Comparison of ENCODE assay signal across 21 mouse cellular contexts in the genomic region with DNA sequence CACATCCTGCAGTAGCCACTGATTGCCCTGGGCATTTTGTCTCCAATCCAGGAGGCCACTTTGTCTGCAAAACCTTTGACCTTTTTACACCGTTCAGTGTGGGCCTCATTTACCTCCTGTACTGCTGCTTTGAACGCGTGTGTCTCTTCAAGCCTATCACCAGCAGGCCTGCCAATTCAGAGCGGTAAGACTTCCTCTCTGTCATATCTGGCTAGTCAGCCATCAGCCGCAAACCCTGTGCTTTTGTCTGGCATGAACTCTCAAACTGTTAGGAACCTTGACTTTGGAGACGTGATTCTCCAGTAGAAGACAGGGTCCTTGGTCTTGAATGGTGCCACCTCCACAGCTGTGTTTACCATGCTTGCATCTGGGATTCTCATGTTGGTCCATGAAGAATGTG.
"Had no signal": no experiment of that assay in that cellular context is flagged by ENCODE, and none has a peak within 500 bp of the region (broad histone marks: within the 10 kb centered on the region; RNA-seq: fewer than 3 reads in every experiment).

No protein-coding gene starts in this region.

- H3K9me3 ChIP-seq: heart, embryonic 13.5 days; heart, embryonic 15.5 days; hindbrain, embryonic 13.5 days; hindbrain, embryonic 15.5 days; limb, embryonic 10.5 days; limb, embryonic 12.5 days; liver, embryonic 12.5 days; liver, embryonic 15.5 days had no signal

- DNase-seq: gastrocnemius, postnatal 14 days; gastrocnemius, postnatal 36 days; heart, adult 11 months; heart, adult 2 months; heart, postnatal 14 days; heart, postnatal 36 days; kidney, adult 18-20 months; kidney, postnatal 10 days; kidney, postnatal 36 days; layer of hippocampus, adult 9-11 months had no signal

- H3K4me1 ChIP-seq: hindbrain, embryonic 13.5 days; hindbrain, embryonic 15.5 days; limb, embryonic 10.5 days; limb, embryonic 12.5 days had no signal

- H3K9ac ChIP-seq: heart, embryonic 13.5 days; heart, embryonic 15.5 days; hindbrain, embryonic 13.5 days; hindbrain, embryonic 15.5 days; limb, embryonic 12.5 days; liver, embryonic 12.5 days; liver, embryonic 15.5 days had no signal

- H3K4me3 ChIP-seq: heart, adult 2 months; heart, embryonic 13.5 days; heart, embryonic 15.5 days; hindbrain, embryonic 13.5 days; hindbrain, embryonic 15.5 days; left cerebral cortex, adult 2 months; limb, embryonic 10.5 days; limb, embryonic 12.5 days; liver, embryonic 12.5 days; liver, embryonic 15.5 days had no signal

- H3K27me3 ChIP-seq: heart, embryonic 13.5 days; heart, embryonic 15.5 days; hindbrain, embryonic 13.5 days; hindbrain, embryonic 15.5 days; limb, embryonic 12.5 days; liver, embryonic 12.5 days; liver, embryonic 15.5 days had no signal

- H3K27ac ChIP-seq: heart, adult 2 months; heart, embryonic 13.5 days; heart, embryonic 15.5 days; hindbrain, embryonic 13.5 days; hindbrain, embryonic 15.5 days; hindbrain, postnatal 0 days; left cerebral cortex, adult 2 months; limb, embryonic 10.5 days; limb, embryonic 12.5 days; liver, embryonic 12.5 days; liver, embryonic 15.5 days had no signal

- ATAC-seq: hindbrain, postnatal 0 days; intestine, embryonic 16.5 days; liver, embryonic 12.5 days had no signal
